Mouse (Mus musculus) forebrain, embryonic 12.5 days (tissue): ENCODE results near the gene Traf4. TPM values are rescaled to one million over a fixed set of nuclear protein-coding genes. Genes with fewer than 3 reads are reported as not detected.
A peak's percentile ranks its signal among the peaks of the same experiment; 100 is the strongest.
"Not testable (repeated sequence)": the region's sequence is repeated elsewhere in the genome, so short reads cannot be mapped to it uniquely, and the experiment has no call there.

ENCODE experiments used
- ATAC-seq: fragments of 200-750 bp; cut with Nextera tagmentation; 2 replicates; pipeline ENCODE4 v1.8.0; 2017; ENCODE audit warnings: moderate TSS enrichment; ENCODE audit not compliant: low FRiP score
- H3K27ac ChIP-seq: fragments of 300-500 bp; sonication (generic); 2 replicates; pipeline ENCODE4 v1.5.1; 2016; ENCODE audit warnings: mild to moderate bottlenecking
- H3K27me3 ChIP-seq: fragments of 300-500 bp; sonication (generic); 2 replicates; pipeline ENCODE4 v1.6.1; 2016; ENCODE audit warnings: mild to moderate bottlenecking
- H3K36me3 ChIP-seq: fragments of 300-500 bp; sonication (generic); replicated peaks from 2 replicates; pipeline ENCODE4 v1.6.1; 2016; ENCODE audit warnings: mild to moderate bottlenecking
- H3K4me1 ChIP-seq: fragments of 300-500 bp; sonication (generic); 2 replicates; pipeline ENCODE4 v1.6.1; 2016
- H3K4me2 ChIP-seq: fragments of 300-500 bp; sonication (generic); 2 replicates; pipeline ENCODE4 v1.6.1; 2016; ENCODE audit warnings: mild to moderate bottlenecking, moderate library complexity
- H3K4me3 ChIP-seq: fragments of 300-500 bp; sonication (generic); replicated peaks from 2 replicates; pipeline ENCODE4 v1.5.1; 2016; ENCODE audit warnings: mild to moderate bottlenecking
- H3K9ac ChIP-seq: fragments of 300-500 bp; sonication (generic); 2 replicates; pipeline ENCODE4 v1.6.1; 2016; ENCODE audit warnings: mild to moderate bottlenecking
- H3K9me3 ChIP-seq: fragments of 300-500 bp; sonication (generic); 2 replicates; pipeline ENCODE4 v1.6.1; 2016
- WGBS: fragments of 180-500 bp; shearing (Covaris S2); methylation state at CpG from one replicate; pipeline ENCODE4 v1.1.7; 2016; 5-methylcytosine and 5-hydroxymethylcytosine counted together
- polyA plus RNA-seq: library from polyadenylated mRNA; unstranded; fragments of >200 nt; fragmentation: Nextera tagmentation; extraction: Ambion mirVana; gene quantifications from 2 replicates; pipeline ENCODE4 v1.2.1, GENCODE M21; 2016

Traf4 gene
- polyA plus RNA-seq, 1 experiment from 2014 or later = 121 TPM

GRCm38 (mm10) chr11:78193113-78193512 is 27.7 kb upstream of the Traf4 start, which contains the start of gene Proca1:
Gene Proca1, plus strand, starts transcription at chr11:78193392.
- no peak within 1 kb of the TSS for H3K9ac ChIP-seq
- H3K4me3 ChIP-seq = no peak within 1 kb of the TSS
- ATAC-seq = no peak

DNA sequence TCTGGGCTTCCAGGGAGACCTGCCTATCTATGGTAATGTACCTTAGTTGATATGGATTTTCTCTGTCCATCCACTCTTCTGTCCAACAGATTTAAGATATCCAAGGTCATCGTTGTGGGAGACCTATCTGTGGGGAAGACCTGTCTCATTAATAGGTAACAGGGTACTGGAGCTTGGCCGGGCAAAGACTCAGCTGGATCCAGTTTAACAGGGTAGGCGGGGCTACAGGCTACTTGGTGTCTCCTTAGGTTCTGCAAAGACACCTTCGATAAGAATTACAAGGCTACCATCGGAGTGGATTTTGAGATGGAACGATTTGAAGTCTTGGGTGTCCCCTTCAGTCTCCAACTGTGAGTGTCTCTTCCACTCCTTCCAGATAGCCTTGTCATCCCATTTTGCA is 24.7 kb upstream of the Traf4 start:
- H3K4me3 ChIP-seq = peak overlapping the region; percentile 73
- peak overlapping the region; percentile 96 for H3K27ac ChIP-seq
- WGBS = 72% methylated on average over 6 of the region's 6 CpGs
- H3K4me1 ChIP-seq = peaks cover 26% of the 10 kb centered on the region
- H3K27me3 ChIP-seq = no peaks in the 10 kb centered on the region
- H3K9ac ChIP-seq = no peak overlapping the region
- peaks cover 31% of the 10 kb centered on the region for H3K36me3 ChIP-seq
- H3K9me3 ChIP-seq = no peaks in the 10 kb centered on the region
- H3K4me2 ChIP-seq = peak overlapping the region; percentile 63
- no peak for ATAC-seq

More at GRCm38 (mm10) chr11:78193113-78193512, 27.7 kb upstream of the Traf4 start, which contains the start of gene Proca1:
- Histone ChIP-seq H3K4me2 (peak within 1 kb of the TSS; percentile 48), H3K27me3 (0 out of 2 replicates have a peak, but pooled peaks cover 4% of the 10 kb centered on the region), H3K4me1 (peaks cover 23% of the 10 kb centered on the region), H3K27ac (no peak within 1 kb of the TSS), H3K9me3 (no peaks in the 10 kb centered on the region), H3K36me3 (peaks cover 31% of the 10 kb centered on the region)
- WGBS = 90% methylated on average over 1 of the region's 1 CpGs

GRCm38 (mm10) chr11:78189234-78190040 is 24.0 kb upstream of the Traf4 start:
- no peaks in the 10 kb centered on the region for H3K27me3 ChIP-seq
- H3K4me3 ChIP-seq = peak overlapping the region; percentile 73
- peak overlapping the region; percentile 90 for H3K9ac ChIP-seq
- peak; percentile 87 for ATAC-seq
- H3K36me3 ChIP-seq = peaks cover 31% of the 10 kb centered on the region
- WGBS = under 1% methylated on average over 42 of the region's 42 CpGs
- peak overlapping the region; percentile 63 for H3K4me2 ChIP-seq
- peak overlapping the region; percentile 96 for H3K27ac ChIP-seq
- H3K9me3 ChIP-seq = no peaks in the 10 kb centered on the region
- peaks cover 20% of the 10 kb centered on the region for H3K4me1 ChIP-seq

DNA sequence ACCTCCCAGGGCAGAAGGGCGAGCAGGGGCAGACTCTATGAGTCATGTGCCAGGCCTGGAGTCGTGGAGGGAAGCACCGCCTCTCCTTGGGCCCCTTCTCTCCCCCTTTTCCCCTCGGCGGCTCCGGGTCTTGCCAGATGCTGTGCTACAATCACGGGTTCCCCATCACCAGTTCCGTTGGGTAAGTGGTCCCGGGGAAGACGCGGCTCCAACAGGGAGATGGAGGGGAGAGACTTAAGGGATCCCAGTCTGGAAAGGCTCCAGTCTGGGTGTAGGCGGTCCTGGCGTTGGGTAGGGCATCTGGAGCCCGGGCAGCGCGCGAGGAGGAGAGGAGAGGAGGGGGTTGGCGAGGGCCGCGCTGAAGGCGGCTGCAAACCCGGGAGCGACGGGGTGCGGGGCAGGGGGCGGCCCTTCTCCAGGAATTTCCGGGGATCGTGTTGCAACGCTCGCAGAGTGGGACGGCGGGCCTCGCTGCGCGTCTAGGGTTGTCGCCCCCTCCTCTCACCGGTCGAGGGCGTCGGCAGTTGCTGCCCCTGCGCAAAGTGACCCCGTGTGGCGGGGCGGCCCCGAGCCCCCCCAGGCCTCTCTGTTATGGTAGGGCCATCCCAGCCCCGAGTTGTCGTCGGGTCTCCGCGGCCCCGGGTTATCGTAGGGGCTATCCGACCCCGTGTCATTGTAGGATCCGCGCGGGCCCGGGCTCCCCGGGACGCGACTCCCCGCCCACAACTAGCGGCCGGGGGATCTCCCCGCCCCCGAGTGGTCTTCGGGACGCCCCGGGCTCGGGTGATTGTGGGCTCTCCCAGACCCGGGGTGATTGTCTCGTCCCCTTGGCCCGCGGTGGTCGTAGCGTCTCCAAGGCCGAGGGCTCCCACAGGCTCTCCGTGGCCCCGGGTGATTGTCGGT is 23.2 kb upstream of the Traf4 start, which contains the start of gene Rab34:
Gene Rab34 (plus strand): TSS at position 100 of the 903 bp plus-strand sequence.
- no peaks in the 10 kb centered on the region for H3K27me3 ChIP-seq
- peaks cover 23% of the 10 kb centered on the region for H3K4me1 ChIP-seq
- H3K9me3 ChIP-seq = no peaks in the 10 kb centered on the region
- H3K27ac ChIP-seq = peak within 1 kb of the TSS; percentile 96
- peak within 1 kb of the TSS; percentile 90 for H3K9ac ChIP-seq
- ATAC-seq = peak; percentile 77
- H3K4me2 ChIP-seq = peak within 1 kb of the TSS; percentile 63
- H3K4me3 ChIP-seq = peak within 1 kb of the TSS; percentile 73
- WGBS = 1% methylated on average over 77 of the region's 80 CpGs
- H3K36me3 ChIP-seq = peaks cover 30% of the 10 kb centered on the region

DNA sequence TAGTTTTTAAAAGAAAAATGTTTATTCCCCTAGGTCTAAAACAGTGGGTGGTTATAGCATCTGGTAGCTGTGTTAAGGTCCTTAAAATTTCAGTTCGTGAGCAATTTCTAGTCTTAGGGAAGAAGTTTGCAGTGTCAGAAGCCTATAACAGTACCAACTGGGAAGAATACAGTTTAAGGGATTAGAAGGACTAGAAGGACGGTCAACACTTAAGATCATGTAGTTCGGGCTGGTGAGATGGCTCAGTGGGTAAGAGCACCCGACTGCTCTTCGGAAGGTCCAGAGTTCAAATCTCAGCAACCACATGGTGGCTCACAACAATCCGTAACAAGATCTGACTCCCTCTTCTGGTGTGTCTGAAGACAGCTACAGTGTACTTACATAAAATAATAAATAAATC is 19.3 kb upstream of the Traf4 start:
- not testable (repeated sequence) for ATAC-seq, H3K4me2 ChIP-seq, H3K9ac ChIP-seq, H3K4me3 ChIP-seq, H3K27ac ChIP-seq, H3K27me3 ChIP-seq, H3K9me3 ChIP-seq
- Histone ChIP-seq H3K36me3 (peaks cover 26% of the 10 kb centered on the region), H3K4me1 (peaks cover 44% of the 10 kb centered on the region)
- 93% methylated on average over 6 of the region's 6 CpGs for WGBS

DNA sequence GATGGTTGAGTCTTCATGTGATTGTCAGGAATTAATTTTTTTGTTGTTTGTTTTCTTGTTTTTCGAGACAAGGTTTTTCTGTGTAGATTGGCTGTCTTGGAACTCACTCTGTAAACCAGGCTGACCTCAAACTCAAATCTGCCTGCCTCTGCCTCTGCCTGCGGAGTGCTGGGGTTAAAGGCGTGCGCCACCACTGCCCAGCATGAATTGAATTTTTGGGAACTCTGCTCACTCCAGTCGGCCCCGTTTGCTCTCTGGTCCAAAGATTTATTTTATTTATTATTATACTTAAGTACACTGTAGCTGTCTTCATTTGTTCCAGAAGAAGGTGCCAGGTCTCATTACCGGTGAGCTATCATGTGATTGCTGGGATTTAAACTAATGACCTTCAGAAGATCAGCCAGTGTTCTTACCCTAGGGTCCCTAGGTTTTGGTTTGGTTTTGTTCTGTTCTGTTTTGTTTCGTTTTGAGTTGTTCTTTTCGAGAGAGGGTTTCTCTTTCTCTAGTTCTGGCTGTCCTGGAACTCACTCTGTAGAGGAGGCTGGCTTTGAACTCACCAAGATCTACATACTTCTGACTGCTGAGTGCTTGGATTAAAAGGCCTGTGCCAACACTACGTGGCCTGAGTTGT is 18.6 kb upstream of the Traf4 start:
- 51% methylated on average over 10 of the region's 10 CpGs for WGBS
- Histone ChIP-seq H3K9me3 (no peaks in the 10 kb centered on the region), H3K27me3 (no peaks in the 10 kb centered on the region), H3K27ac (no peak overlapping the region; the same call in 1 of the 2 replicates), H3K9ac (peak overlapping the region; percentile 29), H3K4me2 (peak overlapping the region; percentile 48), H3K4me3 (peak overlapping the region; percentile 75), H3K36me3 (peaks cover 30% of the 10 kb centered on the region), H3K4me1 (peaks cover 47% of the 10 kb centered on the region)
- peak; percentile 34 for ATAC-seq

GRCm38 (mm10) chr11:78182961-78183844 is 17.8 kb upstream of the Traf4 start, which contains the start of gene Rpl23a:
Gene Rpl23a, minus strand, starts transcription at chr11:78183584.
- under 1% methylated on average over 38 of the region's 38 CpGs for WGBS
- H3K4me1 ChIP-seq = peaks cover 54% of the 10 kb centered on the region

DNA sequence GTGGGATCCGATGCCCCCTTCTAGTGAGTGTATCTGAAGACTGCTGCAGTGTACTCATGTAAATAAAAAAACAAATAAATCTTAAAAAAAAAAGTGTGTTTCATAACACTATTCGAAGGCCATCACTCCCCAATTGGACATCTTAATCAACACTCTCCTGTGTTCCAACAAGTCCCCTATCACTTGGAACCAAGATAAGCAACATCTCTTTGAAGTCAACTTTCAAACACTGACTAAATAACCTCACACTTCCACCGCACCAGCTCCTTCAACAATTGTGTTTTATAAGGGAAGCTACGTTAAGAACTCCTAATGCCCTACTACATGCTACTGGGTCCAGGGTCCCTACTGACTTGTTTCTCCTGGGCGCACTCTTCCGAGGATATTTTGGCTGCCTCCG is 17.1 kb upstream of the Traf4 start:
- Histone ChIP-seq H3K4me2 (peak overlapping the region; percentile 75), H3K36me3 (peaks cover 30% of the 10 kb centered on the region), H3K9me3 (no peaks in the 10 kb centered on the region), H3K27ac (peak overlapping the region; percentile 95; the same call in 1 of the 2 replicates), H3K27me3 (no peaks in the 10 kb centered on the region), H3K4me3 (peak overlapping the region; percentile 75), H3K9ac (peak overlapping the region; percentile 83), H3K4me1 (peaks cover 55% of the 10 kb centered on the region)
- 13% methylated on average over 7 of the region's 7 CpGs for WGBS
- no peak for ATAC-seq

More at GRCm38 (mm10) chr11:78182961-78183844, 17.8 kb upstream of the Traf4 start, which contains the start of gene Rpl23a:
- peak; percentile 91 for ATAC-seq
- Histone ChIP-seq H3K9ac (peak within 1 kb of the TSS; percentile 83), H3K36me3 (peaks cover 30% of the 10 kb centered on the region), H3K27me3 (no peaks in the 10 kb centered on the region), H3K4me3 (peak within 1 kb of the TSS; percentile 75), H3K9me3 (no peaks in the 10 kb centered on the region), H3K4me2 (peak within 1 kb of the TSS; percentile 75), H3K27ac (peak within 1 kb of the TSS; percentile 95)

DNA sequence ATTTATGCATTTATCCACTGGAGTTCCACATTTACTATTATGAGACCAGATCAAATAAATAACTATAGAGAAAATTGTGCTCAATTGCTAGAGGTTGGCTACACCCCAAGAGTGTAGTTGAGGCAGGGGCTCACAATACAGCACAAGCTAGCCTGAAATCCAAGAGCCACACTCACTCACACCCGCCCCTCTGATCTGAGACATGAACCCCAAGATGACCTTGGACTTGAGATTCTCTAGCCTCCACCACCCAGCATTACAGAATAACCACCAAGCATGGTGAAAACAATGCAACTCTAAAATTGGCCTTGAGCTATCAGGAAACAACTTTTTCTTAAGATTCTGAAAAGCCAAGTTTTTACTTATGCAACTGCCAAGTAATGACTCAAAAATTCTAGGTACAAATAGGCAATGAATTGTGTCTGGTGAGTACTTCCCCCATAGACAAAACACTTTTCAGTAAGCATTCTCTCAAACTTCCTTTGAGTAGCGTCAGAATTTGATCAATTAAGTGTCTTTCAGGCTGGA is 16.5 kb upstream of the Traf4 start:
- WGBS = 53% methylated on average over 2 of the region's 2 CpGs
- no peak overlapping the region for H3K27ac ChIP-seq
- peak overlapping the region; percentile 75 for H3K4me3 ChIP-seq
- H3K4me1 ChIP-seq = peaks cover 61% of the 10 kb centered on the region
- peak overlapping the region; percentile 83 for H3K9ac ChIP-seq
- H3K27me3 ChIP-seq = no peaks in the 10 kb centered on the region
- no peaks in the 10 kb centered on the region for H3K9me3 ChIP-seq
- H3K4me2 ChIP-seq = peak overlapping the region; percentile 75
- H3K36me3 ChIP-seq = peaks cover 30% of the 10 kb centered on the region
- no peak for ATAC-seq

DNA sequence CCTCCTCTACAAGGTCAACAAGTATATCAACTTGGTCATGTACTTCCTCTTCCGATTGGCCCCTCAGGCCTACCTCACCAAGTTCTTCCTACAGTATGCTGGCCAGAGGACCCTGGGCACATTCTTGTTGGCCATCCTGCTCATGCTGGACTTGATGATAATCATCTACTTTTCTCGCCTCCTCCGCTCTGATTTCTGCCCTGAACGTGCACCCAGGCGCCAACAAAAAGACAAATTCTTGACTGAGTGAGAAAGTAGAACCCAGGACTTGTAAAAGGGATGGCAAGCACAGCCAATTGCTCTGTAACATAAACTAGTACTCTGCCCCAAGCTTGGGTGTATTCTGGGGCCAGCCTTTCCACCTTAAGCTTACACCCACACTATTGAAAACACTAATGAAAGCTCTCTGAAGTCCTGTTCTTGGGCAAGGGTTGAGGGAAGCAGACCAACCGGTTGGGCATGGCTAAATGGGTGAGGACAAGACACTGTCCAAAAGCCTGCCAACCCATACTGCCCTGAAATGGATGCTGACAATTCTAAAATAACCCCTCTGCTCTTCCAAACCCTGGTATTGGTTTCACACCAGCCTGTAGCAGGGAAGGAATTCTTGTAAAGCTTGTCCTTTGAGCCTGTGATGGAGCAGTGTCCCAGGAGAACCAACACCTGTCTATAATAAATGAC is 14.8 kb upstream of the Traf4 start:
- Histone ChIP-seq H3K4me1 (peaks cover 68% of the 10 kb centered on the region), H3K4me3 (no peak overlapping the region)

More for the DNA sequence above, 14.8 kb upstream of the Traf4 start:
- Histone ChIP-seq H3K27me3 (no peaks in the 10 kb centered on the region), H3K4me2 (peak overlapping the region; percentile 80; the same call in 1 of the 2 replicates), H3K27ac (no peak overlapping the region), H3K9ac (no peak overlapping the region), H3K36me3 (peaks cover 30% of the 10 kb centered on the region), H3K9me3 (no peaks in the 10 kb centered on the region)
- 83% methylated on average over 6 of the region's 6 CpGs for WGBS
- ATAC-seq = no peak
